Mouse (Mus musculus) embryonic facial prominence, embryonic 15.5 days (tissue): Measurements from ENCODE around the gene Vmn2r116. TPM values are rescaled to one million over a fixed set of nuclear protein-coding genes. Genes with fewer than 3 reads are reported as not detected.
A peak's percentile ranks its signal among the peaks of the same experiment; 100 is the strongest.
"Not testable (repeated sequence)": the region's sequence is repeated elsewhere in the genome, so short reads cannot be mapped to it uniquely, and the experiment has no call there.

ENCODE experiments used
- ATAC-seq: fragments of 200-750 bp; cut with Nextera tagmentation; 2 replicates; pipeline ENCODE4 v1.8.0; 2017; ENCODE audit warnings: low read depth, moderate TSS enrichment; ENCODE audit not compliant: insufficient number of reproducible peaks, low FRiP score, low TSS enrichment
- H3K27ac ChIP-seq: fragments of 300-500 bp; sonication (generic); replicated peaks from 2 replicates; pipeline ENCODE4 v1.5.1; 2015; ENCODE audit warnings: mild to moderate bottlenecking, inconsistent platforms
- H3K27me3 ChIP-seq: fragments of 300-500 bp; sonication (generic); 2 replicates; pipeline ENCODE4 v1.6.1; 2015; ENCODE audit warnings: inconsistent platforms
- H3K36me3 ChIP-seq: fragments of 300-500 bp; sonication (generic); 2 replicates; pipeline ENCODE4 v1.6.1; 2015; ENCODE audit warnings: mild to moderate bottlenecking, inconsistent platforms
- H3K4me1 ChIP-seq: fragments of 300-500 bp; sonication (generic); 2 replicates; pipeline ENCODE4 v1.6.1; 2015; ENCODE audit warnings: inconsistent platforms
- H3K4me2 ChIP-seq: fragments of 300-500 bp; sonication (generic); replicated peaks from 2 replicates; pipeline ENCODE4 v1.6.1; 2015; ENCODE audit warnings: mild to moderate bottlenecking, inconsistent platforms
- H3K4me3 ChIP-seq: fragments of 300-500 bp; sonication (generic); replicated peaks from 2 replicates; pipeline ENCODE4 v1.5.1; 2015; ENCODE audit warnings: mild to moderate bottlenecking, inconsistent platforms
- H3K9ac ChIP-seq: fragments of 300-500 bp; sonication (generic); 2 replicates; pipeline ENCODE4 v1.6.1; 2015; ENCODE audit warnings: inconsistent platforms
- H3K9me3 ChIP-seq: fragments of 300-500 bp; sonication (generic); replicated peaks from 2 replicates; pipeline ENCODE4 v1.6.1; 2016; ENCODE audit warnings: inconsistent platforms
- WGBS: fragments of 180-500 bp; shearing (Covaris S2); methylation state at CpG from one replicate; pipeline ENCODE4 v1.1.7; 2015; 5-methylcytosine and 5-hydroxymethylcytosine counted together
- polyA plus RNA-seq: library from polyadenylated mRNA; unstranded; fragments of >200 nt; fragmentation: Nextera tagmentation; extraction: Ambion mirVana; gene quantifications from 2 replicates; pipeline ENCODE4 v1.2.1, GENCODE M21; 2015

Vmn2r116 gene
- not detected in 2 replicates for polyA plus RNA-seq

DNA sequence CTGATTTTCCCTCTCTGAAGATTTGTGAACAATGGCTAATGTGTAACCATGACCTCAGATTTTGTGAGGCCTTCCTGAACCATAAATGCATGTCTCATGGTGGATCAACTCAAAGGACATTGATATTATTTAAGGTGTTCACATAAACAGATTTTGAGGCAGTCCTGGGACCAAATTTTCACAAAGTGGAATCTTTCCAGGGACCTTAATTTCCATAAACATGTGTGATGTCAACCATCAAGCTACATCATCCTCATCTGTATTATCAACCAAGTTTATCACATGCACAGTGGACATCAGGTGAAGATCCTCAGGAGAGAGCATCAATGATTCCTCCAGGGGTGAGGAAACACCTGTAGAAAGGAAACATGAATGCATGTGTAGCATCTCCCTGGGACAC, at the start of gene Vmn2r116:
Gene Vmn2r116, plus strand, starts transcription at position 301 of the 400 bp plus-strand sequence.
- not testable (repeated sequence) for H3K27ac ChIP-seq, H3K36me3 ChIP-seq, ATAC-seq, H3K9me3 ChIP-seq, H3K27me3 ChIP-seq, H3K4me3 ChIP-seq, H3K4me1 ChIP-seq, H3K4me2 ChIP-seq, H3K9ac ChIP-seq

- H3K9me3 ChIP-seq, H3K4me3 ChIP-seq, H3K27me3 ChIP-seq, H3K4me2 ChIP-seq, H3K27ac ChIP-seq, H3K36me3 ChIP-seq, ATAC-seq, H3K9ac ChIP-seq, H3K4me1 ChIP-seq: not testable (repeated sequence)
- WGBS, result 44% methylated on average over 2 of the region's 2 CpGs
Measured at GRCm38 (mm10) chr17:23343441-23343840, 41.0 kb upstream of the Vmn2r116 start, which contains the start of gene Vmn2r115. Gene Vmn2r115, plus strand, starts transcription at chr17:23343741.

GRCm38 (mm10) chr17:23351644-23352043, 32.8 kb upstream of the Vmn2r116 start:
- Histone ChIP-seq H3K36me3 (no peaks in the 10 kb centered on the region), H3K4me1 (no peaks in the 10 kb centered on the region), H3K4me2 (no peak overlapping the region), H3K4me3 (no peak overlapping the region), H3K27me3 (no peaks in the 10 kb centered on the region), H3K9me3 (no peaks in the 10 kb centered on the region), H3K27ac (no peak overlapping the region), H3K9ac (no peak overlapping the region)
- no peak for ATAC-seq
- WGBS, result 70% methylated on average over 1 of the region's 1 CpGs

- 75% methylated on average over 6 of the region's 6 CpGs for WGBS
- H3K9me3 ChIP-seq, result no peaks in the 10 kb centered on the region
- H3K4me2 ChIP-seq, result no peak overlapping the region
- no peak overlapping the region for H3K4me3 ChIP-seq
- no peak overlapping the region for H3K9ac ChIP-seq
- peak; percentile 63 for ATAC-seq
- no peaks in the 10 kb centered on the region for H3K4me1 ChIP-seq
- H3K27ac ChIP-seq, result no peak overlapping the region
- H3K36me3 ChIP-seq, result no peaks in the 10 kb centered on the region
- no peaks in the 10 kb centered on the region for H3K27me3 ChIP-seq
Measured at GRCm38 (mm10) chr17:23433150-23433679, 48.8 kb downstream of the Vmn2r116 start.

Other genes starting within 250 kb of the Vmn2r116 start
- gene Zfp40, start 191.4 kb upstream of the Vmn2r116 start, polyA plus RNA-seq, result 8.4 and 11.6 TPM in 2 replicates
- gene Vmn2r114, start 72.1 kb upstream of the Vmn2r116 start, polyA plus RNA-seq, result 0.01 TPM in 1 of 2 replicates, not detected in the other
- gene Vmn2r115, start 40.9 kb upstream of the Vmn2r116 start, polyA plus RNA-seq, result not detected in 2 replicates
- not detected in 2 replicates for gene Vmn2r117, start 95.1 kb downstream of the Vmn2r116 start, polyA plus RNA-seq
- gene Zfp213, start 179.6 kb downstream of the Vmn2r116 start, polyA plus RNA-seq, result 17.8 and 19.5 TPM in 2 replicates
- 13.4 and 14.1 TPM in 2 replicates for gene Zfp13, start 214.9 kb downstream of the Vmn2r116 start, polyA plus RNA-seq
- 0.08 and 0.14 TPM in 2 replicates for gene Zscan10, start 216.3 kb downstream of the Vmn2r116 start, polyA plus RNA-seq